Mouse (Mus musculus): ENCODE results near the gene Vmn1r148. TPM values are rescaled to one million over a fixed set of nuclear protein-coding genes. Genes with fewer than 3 reads are reported as not detected.
"Not testable (repeated sequence)": the region's sequence is repeated elsewhere in the genome, so short reads cannot be mapped to it uniquely, and the experiment has no call there.

Vmn1r148 gene
- total RNA-seq (2022), result not detected

DNA sequence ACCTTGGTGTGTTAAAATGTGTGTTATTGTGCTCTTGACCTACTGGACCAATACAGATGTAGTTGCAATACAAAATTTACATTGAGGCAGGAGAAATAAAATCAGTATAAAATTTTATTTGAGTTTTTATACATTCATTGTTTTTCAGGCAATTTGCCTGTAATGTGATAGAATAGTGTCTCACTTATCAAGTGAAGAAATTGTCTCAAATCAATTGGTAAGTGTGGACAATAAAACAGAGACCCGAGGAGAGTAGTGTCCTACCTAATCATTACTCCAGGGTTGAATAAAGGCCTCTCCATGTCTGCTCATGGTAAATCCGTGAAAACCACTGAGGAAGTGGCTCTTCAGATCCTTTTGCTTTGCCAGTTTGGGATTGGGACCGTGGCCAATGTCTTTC lies at the start of gene Vmn1r148:
Vmn1r148 (plus strand) TSS at position 301 of the 400 bp plus-strand sequence.
- DNase-seq (ENCODE audit: low spot score in 2 of 2), result not testable (repeated sequence)

DNA sequence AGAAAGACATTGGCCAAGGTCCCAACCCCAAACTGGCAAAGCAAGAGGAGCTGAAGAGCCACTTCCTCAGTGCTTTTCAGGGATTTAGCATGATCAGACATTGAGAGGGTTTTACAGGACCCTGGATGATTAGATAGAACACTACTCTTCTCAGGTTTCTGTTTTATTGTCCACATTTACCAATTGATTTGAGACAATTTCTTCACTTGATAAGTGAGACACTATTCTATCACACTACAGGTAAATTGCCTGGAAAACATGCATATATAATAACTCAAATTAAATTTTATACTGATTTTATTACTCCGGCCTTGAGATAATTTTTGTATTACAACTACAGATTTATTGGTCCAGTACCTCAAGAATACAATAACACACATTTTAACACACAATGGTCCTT lies 42.4 kb upstream of the Vmn1r148 start, which contains the start of gene Gm8660:
Gm8660 (minus strand) TSS at position 101 of the 400 bp plus-strand sequence.
- not testable (repeated sequence) for DNase-seq (ENCODE audit: low spot score in 2 of 2)

DNA sequence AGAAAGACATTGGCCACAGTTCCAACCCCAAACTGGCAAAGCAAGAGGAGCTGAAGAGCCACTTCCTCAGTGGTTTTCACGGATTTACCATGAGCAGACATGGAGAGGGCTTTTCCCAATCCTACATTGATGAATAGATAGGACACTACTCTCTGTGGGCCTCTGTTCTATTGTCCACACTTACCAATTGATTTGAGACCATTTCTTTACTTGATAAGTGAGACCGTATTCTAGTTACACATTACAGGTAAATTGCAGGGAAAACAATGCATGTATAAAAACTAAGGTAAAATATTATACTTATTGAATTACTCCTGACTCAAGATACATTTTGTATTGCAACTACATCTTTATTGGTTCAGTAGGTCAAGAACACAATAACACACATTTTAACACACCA lies 24.7 kb downstream of the Vmn1r148 start, which contains the start of gene Vmn1r149:
Vmn1r149 (minus strand) TSS at position 101 of the 400 bp plus-strand sequence.
- not testable (repeated sequence) for DNase-seq (ENCODE audit: low spot score in 2 of 2)

DNA sequence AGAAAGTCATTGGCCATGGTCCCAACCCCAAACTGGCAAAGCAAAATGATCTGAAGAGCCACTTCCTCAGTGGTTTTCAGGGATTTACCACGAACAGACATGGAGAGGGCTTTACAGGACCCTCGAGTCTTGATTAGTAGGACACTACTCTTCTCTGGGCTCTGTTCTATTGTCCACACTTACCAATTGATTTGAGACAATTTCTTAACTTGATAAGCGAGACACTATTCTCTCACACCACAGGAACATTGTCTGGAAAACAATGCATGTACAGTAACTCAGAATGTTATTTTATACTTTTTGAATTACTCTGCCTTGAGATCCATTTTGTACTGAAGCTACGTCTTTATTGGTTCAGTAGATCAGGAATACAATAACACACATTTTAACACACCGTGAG lies 50.6 kb downstream of the Vmn1r148 start, which contains the start of gene Gm10665:
Gm10665 (minus strand) TSS at position 101 of the 400 bp plus-strand sequence.
- not testable (repeated sequence) for DNase-seq (ENCODE audit: low spot score in 2 of 2)

Other genes starting within 250 kb of the Vmn1r148 start
- gene Vmn1r142, start 249.5 kb upstream of the Vmn1r148 start, total RNA-seq (2022), result not detected
- gene Vmn1r143, start 224.2 kb upstream of the Vmn1r148 start, total RNA-seq (2022), result not detected
- gene Gm8653, start 212.3 kb upstream of the Vmn1r148 start, total RNA-seq (2022), result not detected
- gene Gm8453, start 184.1 kb upstream of the Vmn1r148 start, total RNA-seq (2022), result not detected
- not detected for gene Gm4187, start 83.9 kb upstream of the Vmn1r148 start, total RNA-seq (2022)
- gene Gm8660, start 42.5 kb upstream of the Vmn1r148 start, total RNA-seq (2022), result not detected
- not detected for gene Vmn1r149, start 24.6 kb downstream of the Vmn1r148 start, total RNA-seq (2022)
- gene Gm10665, start 50.5 kb downstream of the Vmn1r148 start, total RNA-seq (2022), result not detected
- not detected for gene Vmn1r151, start 86.1 kb downstream of the Vmn1r148 start, total RNA-seq (2022)
- not detected for gene Vmn1r152, start 109.4 kb downstream of the Vmn1r148 start, total RNA-seq (2022)
- not detected for gene Gm8677, start 121.3 kb downstream of the Vmn1r148 start, total RNA-seq (2022)
- gene Gm4201, start 151.8 kb downstream of the Vmn1r148 start, total RNA-seq (2022), result not detected
- gene Gm4565, start 174.5 kb downstream of the Vmn1r148 start, total RNA-seq (2022), result not detected
- not detected for gene Vmn1r155, start 244.4 kb downstream of the Vmn1r148 start, total RNA-seq (2022)

Measured in layer of hippocampus, adult 8-10 months (tissue).